Mouse (Mus musculus) CH12.LX (cell line): Measurements from ENCODE around the gene Foxp1. TPM values are rescaled to one million over a fixed set of nuclear protein-coding genes. Genes with fewer than 3 reads are reported as not detected.

Source experiments
- DNase-seq: peaks from one replicate; pipeline ENCODE4 v3.0.0-alpha.2; 2013; ENCODE audit errors: extremely low read depth
- H3K27ac ChIP-seq: 2 replicates; pipeline ENCODE4 v1.5.1; 2012; ENCODE audit warnings: low read depth, mild to moderate bottlenecking, control low read depth, moderate library complexity; ENCODE audit not compliant: insufficient read depth
- H3K27me3 ChIP-seq: replicated peaks from 2 replicates; pipeline ENCODE3; 2012; ENCODE audit warnings: inconsistent platforms
- H3K36me3 ChIP-seq, 2 experiments: replicated peaks in 1 of 2; 2 replicates each; pipeline versions ENCODE3 to v1.6.1; 2012; ENCODE audit warnings: inconsistent platforms in 1 of 2, low read length in 1 of 2, mild to moderate bottlenecking in 1 of 2, mixed read lengths in 1 of 2, moderate library complexity in 1 of 2; ENCODE audit not compliant: control insufficient read depth in 1 of 2, insufficient read depth in 1 of 2
- H3K4me1 ChIP-seq, 2 experiments: 2 replicates each; pipeline ENCODE4 v1.6.1; 2012; ENCODE audit warnings: inconsistent platforms in 1 of 2, moderate library complexity in 1 of 2; ENCODE audit not compliant: insufficient read depth in 2 of 2, control insufficient read depth in 1 of 2
- H3K4me2 ChIP-seq: 2 replicates; pipeline ENCODE4 v1.6.1; 2012; ENCODE audit warnings: low read depth, mild to moderate bottlenecking, control low read depth; ENCODE audit not compliant: poor library complexity, insufficient read depth, severe bottlenecking
- H3K4me3 ChIP-seq, 3 experiments: fragments of 150-350 bp in 1 of 3; sonication (generic) in 1 of 3; replicated peaks in 1 of 3; 2 replicates each; pipeline versions ENCODE3 to v1.5.1; 2011 to 2012; ENCODE audit warnings: low read depth in 2 of 3, low read length in 2 of 3, mild to moderate bottlenecking in 2 of 3, moderate library complexity in 2 of 3, control low read depth in 1 of 3, improper control_type of control experiment in 1 of 3, inconsistent platforms in 1 of 3, mixed read lengths in 1 of 3; ENCODE audit not compliant: poor library complexity in 1 of 3
- H3K79me2 ChIP-seq: replicated peaks from 2 replicates; pipeline ENCODE4 v1.6.1; 2012; ENCODE audit warnings: mild to moderate bottlenecking, moderate library complexity; ENCODE audit not compliant: control insufficient read depth, poor library complexity, insufficient read depth, severe bottlenecking; ENCODE audit errors: extremely low read depth
- H3K9ac ChIP-seq: 2 replicates; pipeline ENCODE4 v1.6.1; 2012; ENCODE audit warnings: low read depth, mild to moderate bottlenecking, control low read depth, moderate library complexity; ENCODE audit not compliant: insufficient read depth
- H3K9me3 ChIP-seq: replicated peaks from 2 replicates; pipeline ENCODE3; 2012; ENCODE audit warnings: low read length, inconsistent platforms, mixed read lengths
- CHD2 ChIP-seq: IDR thresholded peaks from 2 replicates; pipeline ENCODE4 v1.6.1; 2011; ENCODE audit warnings: low read length, improper control_type of control experiment
- ELF1 ChIP-seq: IDR thresholded peaks from 2 replicates; pipeline ENCODE4 v1.6.1; 2014; ENCODE audit warnings: low read depth, mild to moderate bottlenecking, inconsistent platforms, low read length, improper control_type of control experiment
- EP300 ChIP-seq: IDR thresholded peaks from 2 replicates; pipeline ENCODE4 v1.6.1; 2011; ENCODE audit warnings: low read length, improper control_type of control experiment
- ETS1 ChIP-seq: conservative IDR thresholded peaks from 2 replicates; pipeline ENCODE4 v1.6.1; 2012; ENCODE audit warnings: low read depth, mild to moderate bottlenecking, inconsistent platforms, low read length, improper control_type of control experiment, moderate library complexity
- JUN ChIP-seq: IDR thresholded peaks from 2 replicates; pipeline ENCODE4 v1.6.1; 2011; ENCODE audit warnings: low read depth, mild to moderate bottlenecking, low read length, improper control_type of control experiment, moderate library complexity; ENCODE audit not compliant: insufficient read depth
- KAT2A ChIP-seq: IDR thresholded peaks from 2 replicates; pipeline ENCODE4 v1.6.1; 2012; ENCODE audit warnings: low read length, improper control_type of control experiment, inconsistent platforms; ENCODE audit not compliant: insufficient replicate concordance
- MAFK ChIP-seq: IDR thresholded peaks from 2 replicates; pipeline ENCODE4 v1.6.1; 2011; ENCODE audit warnings: low read length, improper control_type of control experiment; ENCODE audit not compliant: insufficient replicate concordance
- MAX ChIP-seq: IDR thresholded peaks from 2 replicates; pipeline ENCODE4 v1.6.1; 2011; ENCODE audit warnings: low read length, improper control_type of control experiment
- MEF2A ChIP-seq: IDR thresholded peaks from 2 replicates; pipeline ENCODE4 v1.6.1; 2014; ENCODE audit warnings: low read depth, mild to moderate bottlenecking, inconsistent platforms, low read length, improper control_type of control experiment, borderline replicate concordance
- NRF1 ChIP-seq: IDR thresholded peaks from 2 replicates; pipeline ENCODE4 v1.6.1; 2014; ENCODE audit warnings: low read depth, mild to moderate bottlenecking, inconsistent platforms, low read length, improper control_type of control experiment, moderate library complexity
- PAX5 ChIP-seq: IDR thresholded peaks from 2 replicates; pipeline ENCODE4 v1.6.1; 2012; ENCODE audit warnings: low read length, inconsistent platforms, mixed read lengths
- POLR2AphosphoS2 ChIP-seq: IDR thresholded peaks from 2 replicates; pipeline ENCODE4 v1.6.1; 2011; ENCODE audit warnings: low read depth, low read length, improper control_type of control experiment
- RCOR1 ChIP-seq: conservative IDR thresholded peaks from 2 replicates; pipeline ENCODE4 v1.6.1; 2012; ENCODE audit warnings: low read depth, mild to moderate bottlenecking, inconsistent platforms, low read length, improper control_type of control experiment
- TCF12 ChIP-seq: IDR thresholded peaks from 2 replicates; pipeline ENCODE4 v1.6.1; 2014; ENCODE audit warnings: low read depth, mild to moderate bottlenecking, inconsistent platforms, low read length, improper control_type of control experiment
- ZNF384 ChIP-seq: IDR thresholded peaks from 2 replicates; pipeline ENCODE4 v1.6.1; 2012; ENCODE audit warnings: low read depth, low read length, improper control_type of control experiment, inconsistent platforms
- dilution Hi-C: fragments of 300-500 bp; cut with MboI; formaldehyde crosslinking; loops from 2 replicates; pipeline ENCODE4 v1.14.3; 2020; ENCODE audit warnings: low sequenced_read_pairs; ENCODE audit not compliant: extremely low pct_unique_long_range_greater_than_20kb, extremely low pct_ligation_motif_present
- in situ Hi-C: fragments of 300-500 bp; cut with MboI; formaldehyde crosslinking; loops from 3 replicates; pipeline ENCODE4 v1.14.3; 2019; ENCODE audit warnings: low sequenced_read_pairs, low pct_ligation_motif_present, low pct_unique_long_range_greater_than_20kb, mixed read lengths
- polyA plus RNA-seq: library from polyadenylated mRNA; unstranded; fragments of >175 nt; gene quantifications from 2 replicates; pipeline ENCODE4 v1.2.1, GENCODE M21; 2012; ENCODE audit warnings: low read depth; ENCODE audit not compliant: insufficient read length
- total RNA-seq, 2 experiments: library from RNA; depleted of rRNA; stranded (reverse); fragments of 300-350 nt in 1 of 2; fragments of >200 nt in 1 of 2; gene quantifications; 2 replicates each; pipeline ENCODE4 v1.2.3; 2012 to 2014

The Foxp1 gene
- total and polyA plus RNA-seq, 3 experiments: 66.5 to 105 (median 87.4) TPM

DNA sequence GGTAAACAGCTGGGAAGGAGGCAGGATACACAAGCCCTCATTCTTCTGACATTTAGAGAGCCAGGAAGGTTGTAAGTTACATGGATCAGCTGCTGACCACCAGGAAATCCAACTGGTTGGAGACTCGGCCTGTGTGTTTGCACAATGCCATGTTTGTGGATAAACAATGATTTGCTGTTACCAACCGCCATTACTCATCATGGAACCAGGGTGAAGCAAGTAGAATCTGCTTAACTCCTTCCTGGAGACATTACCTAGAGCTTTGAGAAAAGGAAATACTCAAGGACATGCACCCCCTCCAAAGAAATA is 348.7 kb downstream of the Foxp1 start:
- Histone ChIP-seq H3K4me1 (peaks cover 36 to 56% of the 10 kb centered on the region in 2 experiments), H3K4me3 (no peak overlapping the region), H3K27me3 (no peaks in the 10 kb centered on the region), H3K36me3 (peaks cover 0 to 3% of the 10 kb centered on the region in 2 experiments), H3K4me2 (no peak overlapping the region), H3K79me2 (peaks cover 4% of the 10 kb centered on the region; the same call in 1 of the 2 replicates), H3K9me3 (no peaks in the 10 kb centered on the region), H3K27ac (no peak overlapping the region), H3K9ac (no peak overlapping the region)
- in situ Hi-C loops: loop anchor here (5.0 kb wide), 1 partner anchor 62 kb away; no protein-coding TSS in a partner anchor
- DNase-seq: no peak
- dilution Hi-C loops: no loop called here
- no peak for TF ChIP-seq CHD2
- TF ChIP-seq NRF1: no peak
- TF ChIP-seq MAX: no peak
- TF ChIP-seq ZNF384: no peak
- TF ChIP-seq EP300: no peak
- no peak for TF ChIP-seq POLR2AphosphoS2
- no peak for TF ChIP-seq RCOR1
- no peak for TF ChIP-seq ETS1
- no peak for TF ChIP-seq PAX5
- no peak for TF ChIP-seq JUN
- TF ChIP-seq TCF12: no peak
- no peak for TF ChIP-seq ELF1

DNA sequence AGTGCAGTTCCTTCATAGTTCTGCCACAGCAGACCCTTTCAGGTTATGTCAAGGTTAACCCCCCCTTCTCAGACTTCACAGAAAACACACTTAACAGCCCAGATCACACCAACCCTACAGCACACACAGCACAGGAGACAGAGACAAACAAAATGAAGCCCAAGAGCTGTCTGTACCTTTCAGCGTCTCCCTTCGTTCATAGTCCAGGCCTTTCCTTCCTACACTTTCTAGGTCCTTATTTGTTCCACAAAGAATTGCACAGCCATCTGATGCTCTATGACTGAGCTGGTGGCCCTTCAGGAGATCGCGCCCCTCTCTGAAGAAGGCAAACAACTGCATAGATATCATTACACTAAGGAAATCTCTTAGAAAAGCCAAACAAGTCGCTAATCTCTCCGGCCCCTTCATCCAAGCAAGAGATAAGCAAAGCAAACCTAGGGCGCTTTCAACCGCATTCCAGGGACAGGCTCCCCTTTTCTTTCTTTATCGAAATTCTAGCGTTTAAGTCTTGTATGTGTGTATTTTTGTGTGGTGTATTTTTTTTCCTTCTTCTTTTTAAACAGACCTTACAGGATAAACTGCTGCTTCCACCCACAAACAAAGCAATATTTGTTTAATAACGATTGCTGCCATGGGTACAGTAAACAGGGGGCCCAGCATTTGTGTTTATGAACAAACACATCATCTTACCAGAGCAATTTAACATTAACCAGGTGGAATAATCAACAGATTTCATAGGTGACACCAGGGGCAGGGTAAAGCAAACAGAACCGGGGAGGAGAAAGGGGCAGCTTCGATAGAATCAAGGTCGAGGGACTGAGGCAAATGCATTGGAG is 349.2 kb downstream of the Foxp1 start:
- Histone ChIP-seq H3K4me1 (peaks cover 35 to 59% of the 10 kb centered on the region in 2 experiments), H3K79me2 (peaks cover 4% of the 10 kb centered on the region; the same call in 1 of the 2 replicates), H3K27ac (peak overlapping the region; percentile 98; the same call in 1 of the 2 replicates), H3K9me3 (no peaks in the 10 kb centered on the region), H3K9ac (no peak overlapping the region), H3K4me2 (no peak overlapping the region), H3K36me3 (peaks cover 0 to 3% of the 10 kb centered on the region in 2 experiments), H3K4me3 (no peak overlapping the region), H3K27me3 (no peaks in the 10 kb centered on the region)
- in situ Hi-C loops (loop anchor here (5.0 kb wide), 1 partner anchor 61 kb away; no protein-coding TSS in a partner anchor), dilution Hi-C loops (no loop called here)
- TF ChIP-seq CHD2: no peak
- TF ChIP-seq MEF2A: no peak
- TF ChIP-seq KAT2A: no peak
- no peak for TF ChIP-seq MAFK
- no peak for DNase-seq
